Mouse (Mus musculus): ENCODE measurements around the gene Cacnb4.

The Cacnb4 gene

GRCm38 (mm10) chr2:52536511-52536910 lies 140.1 kb downstream of the Cacnb4 start:
- ATAC-seq (ENCODE audit: insufficient number of reproducible peaks, low FRiP score, low TSS enrichment) = no peak

GRCm38 (mm10) chr2:52533696-52534095 lies 142.9 kb downstream of the Cacnb4 start:
- no peak for ATAC-seq (ENCODE audit: insufficient number of reproducible peaks, low FRiP score, low TSS enrichment)

GRCm38 (mm10) chr2:52530521-52530920 lies 146.1 kb downstream of the Cacnb4 start:
- no peak for ATAC-seq (ENCODE audit: insufficient number of reproducible peaks, low FRiP score, low TSS enrichment)

GRCm38 (mm10) chr2:52529245-52529644 lies 147.4 kb downstream of the Cacnb4 start:
- no peak for ATAC-seq (ENCODE audit: insufficient number of reproducible peaks, low FRiP score, low TSS enrichment)

- 0 out of 2 replicates have a peak, but pooled peaks have one; percentile 4 for ATAC-seq (ENCODE audit: insufficient number of reproducible peaks, low FRiP score, low TSS enrichment)
Observed at GRCm38 (mm10) chr2:52525876-52526592, 150.6 kb downstream of the Cacnb4 start.

- no peak for ATAC-seq (ENCODE audit: insufficient number of reproducible peaks, low FRiP score, low TSS enrichment)
Observed at GRCm38 (mm10) chr2:52523056-52523715, 153.4 kb downstream of the Cacnb4 start.

- ATAC-seq (ENCODE audit: insufficient number of reproducible peaks, low FRiP score, low TSS enrichment) = no peak
Observed at GRCm38 (mm10) chr2:52521012-52521411, 155.6 kb downstream of the Cacnb4 start.

- 0 out of 2 replicates have a peak, but pooled peaks have one; percentile 24 for ATAC-seq (ENCODE audit: insufficient number of reproducible peaks, low FRiP score, low TSS enrichment)
Observed at GRCm38 (mm10) chr2:52518740-52519139, 157.9 kb downstream of the Cacnb4 start.

GRCm38 (mm10) chr2:52516534-52516933 lies 160.1 kb downstream of the Cacnb4 start:
- no peak for ATAC-seq (ENCODE audit: insufficient number of reproducible peaks, low FRiP score, low TSS enrichment)

- ATAC-seq (ENCODE audit: insufficient number of reproducible peaks, low FRiP score, low TSS enrichment) = no peak
Observed at GRCm38 (mm10) chr2:52512865-52513388, 163.7 kb downstream of the Cacnb4 start.

- no peak for ATAC-seq (ENCODE audit: insufficient number of reproducible peaks, low FRiP score, low TSS enrichment)
Observed at GRCm38 (mm10) chr2:52512206-52512605, 164.4 kb downstream of the Cacnb4 start.

- no peak for ATAC-seq (ENCODE audit: insufficient number of reproducible peaks, low FRiP score, low TSS enrichment)
Observed at GRCm38 (mm10) chr2:52511799-52512198, 164.8 kb downstream of the Cacnb4 start.

- ATAC-seq (ENCODE audit: insufficient number of reproducible peaks, low FRiP score, low TSS enrichment) = no peak
Observed at GRCm38 (mm10) chr2:52509779-52510500, 166.7 kb downstream of the Cacnb4 start.

GRCm38 (mm10) chr2:52505164-52505563 lies 171.5 kb downstream of the Cacnb4 start:
- no peak for ATAC-seq (ENCODE audit: insufficient number of reproducible peaks, low FRiP score, low TSS enrichment)

- ATAC-seq (ENCODE audit: insufficient number of reproducible peaks, low FRiP score, low TSS enrichment) = no peak; the same call in 1 of the 2 replicates
Observed at GRCm38 (mm10) chr2:52504762-52505161, 171.9 kb downstream of the Cacnb4 start.

- peak; percentile 87 for ATAC-seq (ENCODE audit: insufficient number of reproducible peaks, low FRiP score, low TSS enrichment)
Observed at GRCm38 (mm10) chr2:52499849-52500262, 176.8 kb downstream of the Cacnb4 start.

- no peak for ATAC-seq (ENCODE audit: insufficient number of reproducible peaks, low FRiP score, low TSS enrichment)
Observed at GRCm38 (mm10) chr2:52499101-52499537, 177.5 kb downstream of the Cacnb4 start.

- ATAC-seq (ENCODE audit: insufficient number of reproducible peaks, low FRiP score, low TSS enrichment) = no peak
Observed at GRCm38 (mm10) chr2:52495097-52495694, 181.4 kb downstream of the Cacnb4 start.

GRCm38 (mm10) chr2:52494274-52494673 lies 182.4 kb downstream of the Cacnb4 start:
- no peak for ATAC-seq (ENCODE audit: insufficient number of reproducible peaks, low FRiP score, low TSS enrichment)

- ATAC-seq (ENCODE audit: insufficient number of reproducible peaks, low FRiP score, low TSS enrichment) = no peak
Observed at GRCm38 (mm10) chr2:52492867-52493266, 183.8 kb downstream of the Cacnb4 start.
